Mouse (Mus musculus) liver, embryonic 11.5 days (tissue): ENCODE measurements at regions not wholly inside any gene's neighbourhood (a gene's known extent, or its start where the extent isn't known, plus 50 kb on each side); places are given as distances from the start of the nearest gene placed in this dataset.

Experiments
- ATAC-seq: fragments of 200-750 bp; cut with Nextera tagmentation; replicated peaks from 2 replicates; pipeline ENCODE4 v1.8.0; 2017; ENCODE audit warnings: moderate number of reproducible peaks, mild to moderate bottlenecking, moderate TSS enrichment, moderate library complexity; ENCODE audit not compliant: low FRiP score
- DNase-seq: peaks from one replicate; pipeline ENCODE4 v3.0.0-alpha.2; 2017; ENCODE audit warnings: low spot score
- H3K27ac ChIP-seq: fragments of 300-500 bp; sonication (generic); 2 replicates; pipeline ENCODE4 v1.5.1; 2014; ENCODE audit warnings: mild to moderate bottlenecking, low read depth, low read length, control low read depth
- H3K27me3 ChIP-seq: fragments of 300-500 bp; sonication (generic); replicated peaks from 2 replicates; pipeline ENCODE4 v1.6.1; 2014; ENCODE audit warnings: low read length, mixed read lengths; ENCODE audit not compliant: control insufficient read depth, insufficient read depth
- H3K36me3 ChIP-seq: fragments of 300-500 bp; sonication (generic); 2 replicates; pipeline ENCODE4 v1.6.1; 2014; ENCODE audit warnings: mild to moderate bottlenecking, low read length, moderate library complexity, mixed read lengths; ENCODE audit not compliant: control insufficient read depth, insufficient read depth
- H3K4me1 ChIP-seq: fragments of 300-500 bp; sonication (generic); replicated peaks from 2 replicates; pipeline ENCODE4 v1.6.1; 2014; ENCODE audit warnings: low read length, mixed read lengths; ENCODE audit not compliant: control insufficient read depth, insufficient read depth
- H3K4me2 ChIP-seq: fragments of 300-500 bp; sonication (generic); 2 replicates; pipeline ENCODE4 v1.6.1; 2014; ENCODE audit warnings: mild to moderate bottlenecking, control low read depth, moderate library complexity
- H3K4me3 ChIP-seq: fragments of 300-500 bp; sonication (generic); 2 replicates; pipeline ENCODE4 v1.5.1; 2014; ENCODE audit warnings: low read depth, low read length, control low read depth
- H3K9ac ChIP-seq: fragments of 300-500 bp; sonication (generic); 2 replicates; pipeline ENCODE4 v1.6.1; 2014; ENCODE audit warnings: low read depth, low read length, control low read depth
- H3K9me3 ChIP-seq: fragments of 300-500 bp; sonication (generic); 2 replicates; pipeline ENCODE4 v1.6.1; 2016; ENCODE audit warnings: low read length, inconsistent platforms, mixed read lengths; ENCODE audit not compliant: control insufficient read depth
- WGBS: fragments of 180-500 bp; shearing (Covaris S2); extraction: QIAGEN DNeasy Blood & Tissue Kit; methylation state at CpG from one replicate; pipeline ENCODE4 v1.1.7; 2014; 5-methylcytosine and 5-hydroxymethylcytosine counted together

DNA sequence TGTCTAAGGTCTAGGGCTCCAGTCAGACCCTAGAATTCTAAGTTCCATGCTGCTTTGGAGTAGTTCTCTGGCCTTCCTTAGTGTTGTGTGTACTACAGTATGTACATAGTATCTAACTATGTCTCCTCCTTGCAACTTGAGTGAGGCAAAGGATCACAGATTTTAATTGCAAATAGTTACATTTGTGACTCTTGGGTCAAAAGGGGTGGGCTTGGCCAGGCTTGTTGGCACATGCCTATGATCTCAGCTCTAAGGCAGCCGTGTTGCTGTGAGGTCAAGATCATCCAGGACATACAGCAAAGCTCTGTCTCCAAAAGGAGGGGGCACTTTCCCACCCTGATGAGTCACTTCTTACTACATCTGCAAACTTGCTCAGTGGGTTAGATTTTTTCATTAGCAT, 89.8 kb upstream of the Cpm start:
- H3K36me3 ChIP-seq, result no peaks in the 10 kb centered on the region
- no peak overlapping the region for H3K27ac ChIP-seq
- no peaks in the 10 kb centered on the region for H3K4me1 ChIP-seq
- no peak overlapping the region for H3K9ac ChIP-seq
- H3K4me3 ChIP-seq, result no peak overlapping the region
- no peak overlapping the region for H3K4me2 ChIP-seq
- no peaks in the 10 kb centered on the region for H3K27me3 ChIP-seq
- DNase-seq (no peak), ATAC-seq (no peak)
- WGBS, result 65% methylated on average over 1 of the region's 1 CpGs
- H3K9me3 ChIP-seq, result no peaks in the 10 kb centered on the region

GRCm38 (mm10) chr10:117538725-117539124, 90.6 kb upstream of the Cpm start:
- Histone ChIP-seq H3K9me3 (no peaks in the 10 kb centered on the region), H3K9ac (no peak overlapping the region), H3K4me2 (no peak overlapping the region), H3K4me3 (no peak overlapping the region), H3K27me3 (no peaks in the 10 kb centered on the region), H3K4me1 (no peaks in the 10 kb centered on the region), H3K36me3 (no peaks in the 10 kb centered on the region), H3K27ac (no peak overlapping the region)
- 79% methylated on average over 5 of the region's 5 CpGs for WGBS
- DNase-seq (no peak), ATAC-seq (no peak)

DNA sequence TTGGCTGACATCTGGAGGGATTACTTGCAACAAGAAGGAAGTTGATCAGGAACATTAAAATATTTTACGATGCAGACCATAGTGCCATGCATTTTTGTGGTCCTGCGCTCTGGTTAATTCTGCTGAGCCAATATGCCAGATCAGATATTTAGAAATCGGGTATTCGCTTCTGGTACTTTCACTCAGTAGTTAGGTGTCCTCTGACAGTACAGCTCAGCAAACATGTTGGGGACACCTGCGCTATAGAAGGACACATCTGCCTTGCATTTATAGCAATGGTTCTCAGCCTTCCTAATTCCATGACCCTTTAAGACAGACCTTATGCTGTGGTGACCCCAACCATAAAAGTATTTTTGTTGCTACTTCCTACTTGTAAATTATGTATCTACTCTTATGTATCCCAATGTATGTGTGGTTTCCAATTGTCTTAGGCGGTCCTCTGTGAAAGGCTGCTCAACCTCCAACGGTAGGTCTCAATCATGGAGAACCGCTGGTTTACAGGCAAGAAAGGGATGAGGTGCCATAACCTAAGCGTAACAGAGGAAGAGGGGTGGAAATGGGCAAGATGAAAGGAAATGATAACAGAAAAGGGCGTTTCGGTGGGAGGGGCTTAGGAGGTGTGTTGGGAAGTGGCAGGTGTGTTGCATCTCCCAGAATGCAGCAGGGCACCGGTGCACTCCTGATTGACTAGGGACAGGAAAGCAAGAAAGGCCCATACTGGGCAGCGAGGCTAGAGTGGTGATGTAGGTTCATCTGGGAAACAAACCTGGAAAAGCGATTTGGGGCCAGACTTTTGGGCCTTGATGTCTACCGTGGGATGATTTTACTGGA, 92.3 kb upstream of the Cpm start:
- no peaks in the 10 kb centered on the region for H3K36me3 ChIP-seq
- ATAC-seq (no peak), DNase-seq (no peak)
- no peak overlapping the region for H3K4me2 ChIP-seq
- WGBS, result 91% methylated on average over 15 of the region's 15 CpGs
- H3K4me3 ChIP-seq, result no peak overlapping the region
- H3K9me3 ChIP-seq, result no peaks in the 10 kb centered on the region
- H3K4me1 ChIP-seq, result no peaks in the 10 kb centered on the region
- no peaks in the 10 kb centered on the region for H3K27me3 ChIP-seq
- no peak overlapping the region for H3K9ac ChIP-seq
- H3K27ac ChIP-seq, result no peak overlapping the region

DNA sequence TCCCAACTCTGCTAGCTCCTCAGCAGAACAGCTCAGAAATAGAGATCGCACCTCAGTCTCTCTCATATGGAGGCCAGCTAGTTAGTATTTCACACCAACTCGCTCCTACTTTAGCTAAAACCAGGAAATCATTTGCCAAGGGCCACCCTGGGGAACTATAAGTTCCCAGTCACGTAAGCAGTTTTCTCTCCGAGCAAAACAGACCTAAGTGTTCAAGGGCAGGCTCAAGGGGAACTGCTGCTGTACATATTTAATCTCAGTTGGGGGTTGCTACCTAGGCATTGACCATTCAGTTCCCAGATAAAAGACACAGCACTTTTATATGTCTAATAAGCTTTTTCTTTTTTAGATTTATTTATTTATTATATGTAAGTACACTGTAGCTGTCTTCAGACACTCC, 93.5 kb upstream of the Cpm start:
- no peak overlapping the region for H3K4me3 ChIP-seq
- H3K9ac ChIP-seq, result no peak overlapping the region
- H3K27me3 ChIP-seq, result no peaks in the 10 kb centered on the region
- H3K27ac ChIP-seq, result no peak overlapping the region
- H3K9me3 ChIP-seq, result no peaks in the 10 kb centered on the region
- ATAC-seq (no peak), DNase-seq (no peak)
- WGBS, result 83% methylated on average over 4 of the region's 4 CpGs
- no peaks in the 10 kb centered on the region for H3K36me3 ChIP-seq
- no peak overlapping the region for H3K4me2 ChIP-seq
- no peaks in the 10 kb centered on the region for H3K4me1 ChIP-seq

DNA sequence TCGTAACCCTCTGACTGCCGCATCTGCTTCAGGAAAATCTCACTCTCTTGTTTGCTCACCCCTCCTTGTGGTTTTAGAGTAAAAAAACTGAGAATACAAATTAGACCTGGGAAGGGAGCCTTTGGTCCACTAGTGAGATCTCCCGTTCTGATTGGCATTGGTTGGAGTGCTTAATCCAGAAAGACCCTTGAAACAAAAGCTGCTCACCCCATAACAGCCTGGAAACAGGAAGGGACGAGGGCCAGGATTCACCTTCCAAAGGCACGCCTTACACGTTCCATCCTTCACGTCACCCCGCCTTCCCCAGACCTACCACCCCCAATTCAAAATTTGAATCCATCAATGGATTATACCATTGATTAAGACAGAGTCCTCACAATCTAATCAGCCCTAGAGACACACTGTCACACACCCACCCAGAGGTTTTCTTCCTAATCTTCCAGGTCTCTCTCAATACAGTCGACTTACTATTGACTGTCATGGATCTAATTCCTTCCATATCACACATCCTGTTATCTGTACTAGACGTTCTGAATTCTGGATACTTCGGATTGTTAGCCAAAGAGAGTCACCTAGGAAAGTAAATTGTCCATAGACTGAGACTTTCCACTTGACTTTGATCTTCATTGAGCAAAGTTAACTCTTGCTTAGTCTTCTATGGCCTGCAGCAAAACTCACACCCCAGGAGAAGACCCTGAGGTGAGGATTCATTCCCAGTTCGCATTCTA, 94.1 kb upstream of the Cpm start:
- 79% methylated on average over 12 of the region's 12 CpGs for WGBS
- H3K4me3 ChIP-seq, result no peak overlapping the region
- no peak overlapping the region for H3K4me2 ChIP-seq
- no peaks in the 10 kb centered on the region for H3K9me3 ChIP-seq
- H3K4me1 ChIP-seq, result no peaks in the 10 kb centered on the region
- H3K27ac ChIP-seq, result no peak overlapping the region
- no peaks in the 10 kb centered on the region for H3K27me3 ChIP-seq
- H3K9ac ChIP-seq, result no peak overlapping the region
- no peak for DNase-seq
- ATAC-seq, result no peak
- H3K36me3 ChIP-seq, result no peaks in the 10 kb centered on the region

- Histone ChIP-seq H3K9ac (no peak overlapping the region), H3K4me2 (no peak overlapping the region), H3K4me1 (no peaks in the 10 kb centered on the region), H3K27ac (no peak overlapping the region), H3K4me3 (no peak overlapping the region), H3K36me3 (no peaks in the 10 kb centered on the region), H3K9me3 (no peaks in the 10 kb centered on the region), H3K27me3 (no peaks in the 10 kb centered on the region)
- no peak for DNase-seq
- 82% methylated on average over 4 of the region's 4 CpGs for WGBS
- ATAC-seq, result no peak
Observed at GRCm38 (mm10) chr10:117534478-117534877, 94.8 kb upstream of the Cpm start.

DNA sequence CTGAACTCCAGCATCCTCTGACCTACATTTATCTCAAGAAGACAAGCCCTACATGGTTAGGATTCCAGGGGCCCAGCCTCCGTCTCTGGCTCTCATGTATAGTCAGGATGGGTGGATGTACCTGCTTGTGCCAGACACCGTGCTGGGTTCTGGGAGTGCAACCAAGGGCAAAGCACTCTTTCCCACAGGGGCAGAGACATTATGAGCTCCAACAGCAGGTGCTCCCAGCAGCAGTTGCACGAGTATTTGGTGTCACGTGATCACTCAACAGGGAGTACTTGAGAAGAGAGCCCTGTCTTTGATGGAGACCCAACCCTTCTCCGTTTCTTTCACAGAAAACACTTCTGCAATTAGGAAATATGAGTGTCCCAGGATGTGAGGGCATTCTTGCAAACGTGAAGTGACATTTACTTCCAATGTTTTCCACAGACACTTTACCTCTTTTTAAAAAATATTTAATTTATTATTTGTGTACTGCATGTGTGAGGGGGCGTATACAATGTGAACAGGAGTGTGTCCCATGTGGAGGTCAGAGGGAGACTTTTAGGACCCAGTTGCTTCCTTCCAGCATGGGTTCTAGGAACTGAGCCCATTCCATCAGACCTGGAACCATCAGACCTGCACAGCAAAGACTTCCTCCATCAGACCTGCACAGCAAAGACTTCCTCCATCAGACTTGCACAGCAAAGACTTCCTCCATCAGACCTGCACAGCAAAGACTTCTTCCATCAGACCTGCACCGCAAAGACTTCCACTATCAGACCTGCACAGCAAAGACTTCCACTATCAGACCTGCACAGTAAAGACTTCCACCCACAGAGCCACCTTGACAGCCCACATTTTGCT, 95.5 kb upstream of the Cpm start:
- ATAC-seq (no peak), DNase-seq (no peak)
- Histone ChIP-seq H3K27me3 (no peaks in the 10 kb centered on the region), H3K27ac (no peak overlapping the region), H3K9me3 (no peaks in the 10 kb centered on the region), H3K4me1 (no peaks in the 10 kb centered on the region), H3K9ac (no peak overlapping the region), H3K36me3 (no peaks in the 10 kb centered on the region), H3K4me2 (no peak overlapping the region), H3K4me3 (no peak overlapping the region)
- whole genome bisulfite sequencing, result 83% methylated on average over 8 of the region's 8 CpGs

- H3K27ac ChIP-seq, result no peak overlapping the region
- H3K4me3 ChIP-seq, result no peak overlapping the region
- H3K9me3 ChIP-seq, result no peaks in the 10 kb centered on the region
- H3K4me1 ChIP-seq, result no peaks in the 10 kb centered on the region
- no peak overlapping the region for H3K4me2 ChIP-seq
- no peak for ATAC-seq
- H3K36me3 ChIP-seq, result no peaks in the 10 kb centered on the region
- no peak overlapping the region for H3K9ac ChIP-seq
- H3K27me3 ChIP-seq, result no peaks in the 10 kb centered on the region
- no peak for DNase-seq
- WGBS, result 85% methylated on average over 1 of the region's 1 CpGs
Observed at GRCm38 (mm10) chr10:117532750-117533540, 96.4 kb upstream of the Cpm start.
